Mouse (Mus musculus) liver, postnatal 0 days (tissue): ENCODE data around the gene Mocs3. TPM values are rescaled to one million over a fixed set of nuclear protein-coding genes. Genes with fewer than 3 reads are reported as not detected.

Experiments used
- ATAC-seq: fragments of 200-750 bp; cut with Nextera tagmentation; 2 replicates; pipeline ENCODE4 v1.8.0; 2017; ENCODE audit warnings: mild to moderate bottlenecking, moderate library complexity
- DNase-seq: peaks from one replicate; pipeline ENCODE4 v3.0.0-alpha.2; 2016
- H3K27ac ChIP-seq: fragments of 300-500 bp; sonication (generic); 2 replicates; pipeline ENCODE4 v1.5.1; 2014; ENCODE audit warnings: antibody characterized with exemption, moderate library complexity, mild to moderate bottlenecking, low read depth
- H3K27me3 ChIP-seq: fragments of 300-500 bp; sonication (generic); 2 replicates; pipeline ENCODE4 v1.6.1; 2014; ENCODE audit warnings: low read length, control low read depth, mixed read lengths; ENCODE audit not compliant: insufficient read depth
- H3K36me3 ChIP-seq: fragments of 300-500 bp; sonication (generic); replicated peaks from 2 replicates; pipeline ENCODE4 v1.6.1; 2014; ENCODE audit warnings: mild to moderate bottlenecking, control low read depth, low read length, moderate library complexity, mixed read lengths; ENCODE audit not compliant: insufficient read depth
- H3K4me1 ChIP-seq: fragments of 300-500 bp; sonication (generic); 2 replicates; pipeline ENCODE4 v1.6.1; 2014; ENCODE audit warnings: antibody characterized with exemption, mild to moderate bottlenecking, control low read depth; ENCODE audit not compliant: insufficient read depth
- H3K4me2 ChIP-seq: fragments of 300-500 bp; sonication (generic); 2 replicates; pipeline ENCODE4 v1.6.1; 2014; ENCODE audit warnings: low read depth, mild to moderate bottlenecking, low read length, moderate library complexity, mixed read lengths
- H3K4me3 ChIP-seq: fragments of 300-500 bp; sonication (generic); 2 replicates; pipeline ENCODE4 v1.5.1; 2014; ENCODE audit warnings: low read depth, low read length
- H3K9ac ChIP-seq: fragments of 300-500 bp; sonication (generic); replicated peaks from 2 replicates; pipeline ENCODE4 v1.6.1; 2014; ENCODE audit warnings: mild to moderate bottlenecking, moderate library complexity
- H3K9me3 ChIP-seq: fragments of 300-500 bp; sonication (generic); 2 replicates; pipeline ENCODE4 v1.6.1; 2016; ENCODE audit warnings: mild to moderate bottlenecking, control low read depth, low read length, mixed read lengths
- CTCF ChIP-seq: sonication (generic); IDR thresholded peaks from 2 replicates; pipeline ENCODE4 v1.5.1; 2016; ENCODE audit warnings: antibody characterized with exemption, low read depth
- EP300 ChIP-seq: IDR thresholded peaks from 2 replicates; pipeline ENCODE4 v1.6.1; 2016; ENCODE audit warnings: antibody characterized with exemption, low read depth, mild to moderate bottlenecking
- WGBS: fragments of 180-500 bp; shearing (Covaris S2); extraction: QIAGEN DNeasy Blood & Tissue Kit; methylation state at CpG from one replicate; pipeline ENCODE4 v1.1.7; 2014; ENCODE audit not compliant: insufficient replicate concordance; 5-methylcytosine and 5-hydroxymethylcytosine counted together
- polyA plus RNA-seq: library from polyadenylated mRNA; unstranded; fragments of >200 nt; fragmentation: Nextera tagmentation; extraction: Ambion mirVana; gene quantifications from 2 replicates; pipeline ENCODE4 v1.2.1, GENCODE M21; 2015

Mocs3 gene
- polyA plus RNA-seq, 1 experiment from 2014 or later, result 3.6 TPM

DNA sequence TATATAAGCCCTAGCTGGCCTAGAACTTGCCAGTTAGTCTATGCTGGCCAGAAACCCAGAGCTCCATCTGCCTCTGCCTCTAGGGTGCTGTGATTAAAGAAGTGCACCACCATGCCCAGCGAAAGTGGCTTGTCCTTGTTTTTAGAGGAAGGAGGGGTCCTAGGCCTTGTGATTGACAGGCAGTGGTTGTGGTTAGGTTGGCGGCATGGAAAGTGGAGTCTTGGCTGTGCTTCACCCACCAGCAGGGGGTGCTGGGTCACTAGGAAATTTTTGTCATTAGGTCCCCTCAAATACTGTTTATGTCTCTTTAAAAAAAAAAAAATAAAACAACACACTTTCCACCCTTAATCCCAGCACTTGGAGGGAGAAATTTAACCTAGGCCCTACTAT is 18.4 kb downstream of the Mocs3 start:
- DNase-seq (peak; percentile 53), ATAC-seq (no peak)
- no peaks in the 10 kb centered on the region for H3K36me3 ChIP-seq
- H3K4me2 ChIP-seq, result no peak overlapping the region
- TF ChIP-seq EP300 (no peak), CTCF (peak; percentile 56)
- WGBS, result 13% methylated on average over 2 of the region's 2 CpGs
- H3K4me3 ChIP-seq, result no peak overlapping the region
- no peaks in the 10 kb centered on the region for H3K9me3 ChIP-seq
- H3K27ac ChIP-seq, result no peak overlapping the region
- H3K4me1 ChIP-seq, result no peaks in the 10 kb centered on the region
- 0 out of 2 replicates have a peak, but pooled peaks cover 4% of the 10 kb centered on the region for H3K27me3 ChIP-seq
- H3K9ac ChIP-seq, result no peak overlapping the region

DNA sequence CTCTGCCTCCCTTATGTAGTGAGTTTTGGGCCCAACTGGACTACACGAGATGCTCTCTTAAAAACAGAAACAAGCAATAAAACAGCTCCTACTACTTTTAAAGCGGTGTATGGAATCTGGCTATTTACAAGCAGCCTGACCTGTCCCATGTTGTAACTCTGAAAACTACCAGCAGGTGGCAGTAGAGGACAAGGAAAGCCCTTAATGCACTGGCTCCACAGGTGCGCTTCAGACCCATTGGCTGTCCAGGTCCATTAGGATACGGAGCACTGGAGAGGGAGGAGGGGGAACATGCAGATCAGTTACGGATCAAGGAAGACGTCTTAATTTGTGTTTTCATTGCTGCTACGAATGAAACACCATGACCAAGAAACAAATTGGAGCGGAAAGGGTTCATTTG is 19.8 kb downstream of the Mocs3 start:
- no peak overlapping the region for H3K4me2 ChIP-seq
- no peak overlapping the region for H3K27ac ChIP-seq
- no peak overlapping the region for H3K9ac ChIP-seq
- 18% methylated on average over 8 of the region's 8 CpGs for WGBS
- ATAC-seq (peak; percentile 51; the same call in 1 of the 2 replicates), DNase-seq (peak; percentile 87)
- no peaks in the 10 kb centered on the region for H3K9me3 ChIP-seq
- H3K4me1 ChIP-seq, result no peaks in the 10 kb centered on the region
- no peaks in the 10 kb centered on the region for H3K36me3 ChIP-seq
- H3K4me3 ChIP-seq, result no peak overlapping the region
- TF ChIP-seq EP300 (no peak), CTCF (peak; percentile 95)
- 0 out of 2 replicates have a peak, but pooled peaks cover 4% of the 10 kb centered on the region for H3K27me3 ChIP-seq

DNA sequence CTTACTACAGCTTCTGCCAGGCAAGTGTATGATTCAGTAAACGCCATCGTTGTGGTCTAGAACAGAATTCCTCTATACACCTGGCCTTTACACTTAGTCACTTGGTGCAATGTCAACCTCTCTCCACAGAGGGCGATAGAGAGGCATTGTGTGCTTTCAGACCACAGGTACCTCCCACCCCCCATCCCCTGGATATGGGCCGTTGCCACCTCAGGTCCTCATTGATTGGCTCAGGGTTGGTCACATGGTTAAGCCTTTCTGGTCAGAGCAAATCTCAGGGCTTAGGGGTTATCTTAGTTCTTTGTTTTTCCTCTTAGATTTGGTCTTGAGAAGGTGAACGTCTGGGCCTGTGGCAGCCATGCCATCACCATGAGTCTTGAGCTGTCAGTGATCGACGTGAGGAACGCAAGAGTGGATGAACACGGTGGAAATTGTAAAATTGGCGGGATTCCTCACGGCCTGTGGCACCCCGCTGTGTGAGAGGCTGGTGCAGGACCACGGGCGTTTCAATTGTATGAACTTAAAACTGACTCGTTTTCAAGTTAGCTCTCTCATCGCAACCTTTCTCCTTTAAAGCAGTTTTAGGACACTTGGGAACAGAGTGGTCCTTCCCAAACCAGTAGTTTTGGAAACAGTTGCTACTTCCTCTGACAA is 22.3 kb downstream of the Mocs3 start:
- TF ChIP-seq CTCF, result peak; percentile 74
- no peak for TF ChIP-seq EP300
- no peak overlapping the region for H3K27ac ChIP-seq
- no peaks in the 10 kb centered on the region for H3K9me3 ChIP-seq
- peak; percentile 40; the same call in 1 of the 2 replicates for ATAC-seq
- 0 out of 2 replicates have a peak, but pooled peaks cover 4% of the 10 kb centered on the region for H3K27me3 ChIP-seq
- no peaks in the 10 kb centered on the region for H3K4me1 ChIP-seq
- H3K4me3 ChIP-seq, result no peak overlapping the region
- no peaks in the 10 kb centered on the region for H3K36me3 ChIP-seq
- H3K4me2 ChIP-seq, result no peak overlapping the region
- H3K9ac ChIP-seq, result no peak overlapping the region
- WGBS, result 16% methylated on average over 16 of the region's 16 CpGs
- peak; percentile 55 for DNase-seq

DNA sequence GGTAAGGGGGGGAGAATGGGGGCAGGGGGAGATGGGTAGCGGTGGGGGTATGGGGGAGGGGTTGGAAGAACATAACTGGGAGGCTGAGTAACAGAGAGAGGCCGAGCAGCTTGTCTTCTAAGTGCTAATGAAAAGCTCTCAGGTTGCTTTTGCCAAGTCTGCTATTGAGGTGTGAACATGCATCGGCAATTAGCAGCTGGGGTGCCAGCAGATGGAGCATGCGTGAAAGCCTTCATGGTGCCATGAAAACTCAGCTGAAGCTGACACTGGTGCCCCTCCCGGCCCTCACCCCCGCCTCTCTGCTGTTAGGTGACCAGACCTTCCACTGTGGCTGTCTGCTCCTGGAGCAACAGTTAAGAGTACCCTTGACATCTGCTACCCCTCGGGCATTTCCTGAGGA is 23.4 kb downstream of the Mocs3 start:
- DNase-seq (no peak), ATAC-seq (no peak)
- Histone ChIP-seq H3K4me1 (no peaks in the 10 kb centered on the region), H3K36me3 (no peaks in the 10 kb centered on the region), H3K9ac (no peak overlapping the region), H3K4me2 (no peak overlapping the region), H3K27me3 (0 out of 2 replicates have a peak, but pooled peaks cover 4% of the 10 kb centered on the region), H3K4me3 (no peak overlapping the region), H3K27ac (no peak overlapping the region), H3K9me3 (no peaks in the 10 kb centered on the region)
- WGBS, result 21% methylated on average over 7 of the region's 7 CpGs
- no peak for TF ChIP-seq CTCF
- no peak for TF ChIP-seq EP300

DNA sequence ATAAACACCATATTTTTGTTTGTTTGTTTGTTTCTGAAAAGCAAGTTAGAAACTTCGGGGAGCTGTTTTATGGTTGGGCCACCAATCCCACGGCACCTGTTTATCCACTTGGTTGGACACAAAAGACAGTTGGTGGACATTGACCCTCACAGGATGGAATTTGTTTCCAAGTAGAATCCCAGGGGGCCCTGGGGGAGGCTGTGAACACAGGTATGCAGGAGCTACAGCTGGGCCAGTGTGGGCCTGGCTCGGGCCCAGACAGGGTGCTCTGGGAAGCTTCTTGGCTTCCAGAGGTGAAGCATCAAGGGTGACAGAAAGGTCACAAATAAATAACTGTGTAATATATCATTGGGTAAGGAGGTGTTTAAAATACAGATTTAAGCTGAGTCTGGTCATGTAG is 26.1 kb downstream of the Mocs3 start:
- no peak overlapping the region for H3K4me3 ChIP-seq
- H3K9ac ChIP-seq, result no peak overlapping the region
- no peak overlapping the region for H3K27ac ChIP-seq
- no peaks in the 10 kb centered on the region for H3K36me3 ChIP-seq
- TF ChIP-seq CTCF (no peak), EP300 (no peak)
- DNase-seq (no peak), ATAC-seq (no peak)
- WGBS, result 70% methylated on average over 3 of the region's 3 CpGs
- no peaks in the 10 kb centered on the region for H3K9me3 ChIP-seq
- H3K4me1 ChIP-seq, result no peaks in the 10 kb centered on the region
- H3K27me3 ChIP-seq, result no peaks in the 10 kb centered on the region
- no peak overlapping the region for H3K4me2 ChIP-seq

DNA sequence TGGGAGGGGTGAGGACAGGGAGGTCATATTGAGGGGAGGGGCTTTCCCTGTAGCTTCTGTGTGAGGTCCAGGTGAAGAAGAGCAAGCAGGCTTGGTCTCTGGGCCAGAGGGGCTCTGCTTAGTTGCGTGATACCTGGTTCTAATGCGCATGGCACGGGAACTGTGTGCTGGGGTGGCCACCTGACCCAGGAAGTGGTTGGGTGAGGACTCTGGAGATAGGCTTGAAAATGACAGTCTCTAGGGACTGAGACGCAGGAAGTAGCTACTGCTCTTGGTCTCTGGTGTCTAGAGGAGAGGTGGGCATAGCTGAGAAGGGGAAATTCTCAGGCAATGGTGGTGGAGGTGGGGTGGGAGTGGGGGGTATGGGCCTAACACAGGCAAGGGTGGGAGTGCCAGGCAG is 26.8 kb downstream of the Mocs3 start:
- no peak overlapping the region for H3K9ac ChIP-seq
- H3K4me1 ChIP-seq, result no peaks in the 10 kb centered on the region
- H3K27me3 ChIP-seq, result no peaks in the 10 kb centered on the region; the same call in 1 of the 2 replicates
- no peak for DNase-seq
- 66% methylated on average over 4 of the region's 4 CpGs for WGBS
- H3K9me3 ChIP-seq, result no peaks in the 10 kb centered on the region
- no peak overlapping the region for H3K4me2 ChIP-seq
- H3K27ac ChIP-seq, result no peak overlapping the region
- H3K36me3 ChIP-seq, result no peaks in the 10 kb centered on the region
- ATAC-seq, result no peak
- no peak overlapping the region for H3K4me3 ChIP-seq
- no peak for TF ChIP-seq CTCF
- TF ChIP-seq EP300, result no peak

DNA sequence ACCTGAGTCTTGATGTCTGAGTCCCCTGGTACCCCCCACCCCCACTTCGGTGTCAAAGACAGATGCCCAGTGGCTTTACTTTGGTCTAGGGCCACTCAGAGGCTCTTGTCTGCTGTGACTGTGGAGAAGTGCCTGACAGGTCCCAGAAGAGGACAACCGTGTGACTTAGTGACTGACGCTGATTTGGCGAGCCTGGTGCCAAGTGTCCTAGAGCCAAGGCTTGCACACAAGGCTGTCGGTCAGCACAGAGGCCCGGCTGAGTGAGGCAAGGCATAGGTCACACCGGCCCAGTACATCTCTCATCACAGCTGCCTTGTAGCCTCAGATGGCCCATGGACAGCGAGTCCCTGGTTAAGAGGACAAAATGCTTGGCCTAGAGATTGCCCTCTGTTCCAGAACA is 28.6 kb downstream of the Mocs3 start:
- TF ChIP-seq CTCF (no peak), EP300 (no peak)
- ATAC-seq, result no peak
- Histone ChIP-seq H3K4me2 (no peak overlapping the region), H3K4me3 (no peak overlapping the region), H3K4me1 (no peaks in the 10 kb centered on the region), H3K27ac (no peak overlapping the region), H3K36me3 (no peaks in the 10 kb centered on the region), H3K27me3 (peaks cover 9% of the 10 kb centered on the region; the same call in 1 of the 2 replicates), H3K9me3 (no peaks in the 10 kb centered on the region), H3K9ac (no peak overlapping the region)
- 77% methylated on average over 8 of the region's 8 CpGs for WGBS
- no peak for DNase-seq
